Mouse (Mus musculus) urinary bladder, postnatal 25 days (tissue): ENCODE measurements around the gene Snapc4.
A peak's percentile ranks its signal among the peaks of the same experiment; 100 is the strongest.

Source experiments
- DNase-seq: peaks from one replicate; pipeline ENCODE4 v3.0.0; 2022; ENCODE audit warnings: low spot score

The Snapc4 gene

GRCm38 (mm10) chr2:26314281-26315071 lies 66.0 kb downstream of the Snapc4 start:
- peak; percentile 38 for DNase-seq

- DNase-seq: no peak
Measured at GRCm38 (mm10) chr2:26313394-26313793, 67.1 kb downstream of the Snapc4 start.

GRCm38 (mm10) chr2:26312812-26313211 lies 67.6 kb downstream of the Snapc4 start:
- DNase-seq: no peak
